Mouse (Mus musculus) liver, embryonic 14.5 days (tissue): ENCODE data around the gene Paqr4. TPM values are rescaled to one million over a fixed set of nuclear protein-coding genes. Genes with fewer than 3 reads are reported as not detected.

ENCODE experiments used
- ATAC-seq: fragments of 200-750 bp; cut with Nextera tagmentation; 2 replicates; pipeline ENCODE4 v1.8.0; 2017; ENCODE audit warnings: moderate number of reproducible peaks, mild to moderate bottlenecking, moderate library complexity; ENCODE audit not compliant: insufficient read depth
- DNase-seq, 3 experiments: peaks; one replicate each; pipeline ENCODE4 v3.0.0-alpha.2; 2012 to 2013; ENCODE audit warnings: low read depth in 3 of 3, low spot score in 3 of 3
- H3K27ac ChIP-seq: fragments of 300-500 bp; sonication (generic); 2 replicates; pipeline ENCODE4 v1.5.1; 2014; ENCODE audit warnings: moderate library complexity, mild to moderate bottlenecking, control low read depth, inconsistent platforms
- H3K27me3 ChIP-seq: fragments of 300-500 bp; sonication (generic); 2 replicates; pipeline ENCODE4 v1.6.1; 2014; ENCODE audit warnings: mild to moderate bottlenecking, low read length, moderate library complexity; ENCODE audit not compliant: control insufficient read depth, insufficient read depth
- H3K36me3 ChIP-seq: fragments of 300-500 bp; sonication (generic); replicated peaks from 2 replicates; pipeline ENCODE4 v1.6.1; 2014; ENCODE audit warnings: low read depth; ENCODE audit not compliant: control insufficient read depth, insufficient read depth
- H3K4me1 ChIP-seq, 2 experiments: fragments of 200-500 bp in 1 of 2; fragments of 300-500 bp in 1 of 2; sonication (generic) in 1 of 2; replicated peaks; 2 replicates each; pipeline ENCODE4 v1.6.1; 2012 to 2014; ENCODE audit warnings: antibody characterized with exemption in 1 of 2, inconsistent platforms in 1 of 2, low read length in 1 of 2; ENCODE audit not compliant: control insufficient read depth in 2 of 2, insufficient read depth in 2 of 2
- H3K4me2 ChIP-seq: fragments of 300-500 bp; sonication (generic); 2 replicates; pipeline ENCODE4 v1.6.1; 2014; ENCODE audit warnings: low read depth, mild to moderate bottlenecking, control low read depth, moderate library complexity
- H3K4me3 ChIP-seq, 2 experiments: fragments of 200-500 bp in 1 of 2; fragments of 300-500 bp in 1 of 2; sonication (generic) in 1 of 2; 2 replicates each; pipeline ENCODE4 v1.5.1; 2012 to 2014; ENCODE audit warnings: low read depth in 2 of 2, low read length in 2 of 2, mild to moderate bottlenecking in 2 of 2, control low read depth in 1 of 2, inconsistent platforms in 1 of 2, moderate library complexity in 1 of 2; ENCODE audit not compliant: insufficient read depth in 1 of 2
- H3K9ac ChIP-seq: fragments of 300-500 bp; sonication (generic); replicated peaks from 2 replicates; pipeline ENCODE4 v1.6.1; 2014; ENCODE audit warnings: mild to moderate bottlenecking, control low read depth, moderate library complexity
- H3K9me3 ChIP-seq: fragments of 300-500 bp; sonication (generic); 2 replicates; pipeline ENCODE4 v1.6.1; 2016; ENCODE audit warnings: low read length, mixed read lengths; ENCODE audit not compliant: control insufficient read depth
- CTCF ChIP-seq: IDR thresholded peaks from 2 replicates; pipeline ENCODE4 v1.5.1; 2016; ENCODE audit warnings: antibody characterized with exemption, low read depth, control low read depth
- EP300 ChIP-seq: IDR thresholded peaks from 2 replicates; pipeline ENCODE4 v1.6.1; 2016; ENCODE audit warnings: antibody characterized with exemption, low read depth
- WGBS: fragments of 180-500 bp; shearing (Covaris S2); extraction: QIAGEN DNeasy Blood & Tissue Kit; methylation state at CpG from one replicate; pipeline ENCODE4 v1.1.7; 2014; ENCODE audit not compliant: insufficient replicate concordance; 5-methylcytosine and 5-hydroxymethylcytosine counted together
- polyA plus RNA-seq, 2 experiments: library from polyadenylated mRNA; depleted of rRNA in 1 of 2; stranded (reverse) in 1 of 2; unstranded in 1 of 2; fragments of >200 nt; fragmentation: Nextera tagmentation in 1 of 2; extraction: Ambion mirVana in 1 of 2; gene quantifications; 2 replicates each; pipeline versions ENCODE4 v1.2.1 to v1.2.3; 2012 to 2014

Paqr4 gene
- polyA plus RNA-seq (2012; rRNA removed) (3.6 and 5.7 TPM in 2 replicates), polyA plus RNA-seq (2014; fragmentation: Nextera tagmentation; extraction: Ambion mirVana) (6.4 and 7.2 TPM in 2 replicates)

DNA sequence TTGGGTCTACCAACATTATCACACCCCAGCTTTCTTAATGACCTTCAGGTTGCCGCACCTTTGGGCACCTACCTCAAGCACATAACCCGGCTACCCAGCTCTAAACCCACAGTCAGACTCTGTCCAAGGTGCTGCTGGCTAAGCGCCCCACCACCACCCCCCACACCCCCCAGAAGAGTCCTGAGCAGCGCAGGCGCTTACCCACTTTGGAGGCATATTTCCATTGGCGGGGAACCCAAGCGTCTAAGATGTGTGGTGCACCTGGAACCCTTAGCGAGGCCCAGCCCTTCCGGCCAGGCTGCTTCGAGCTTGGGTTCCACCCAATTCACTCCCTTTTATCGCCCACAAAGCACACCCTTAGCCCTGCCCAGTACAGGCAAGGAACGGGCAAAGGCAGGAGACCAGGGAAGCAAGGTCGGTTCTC is at the start of gene Paqr4:
Gene Paqr4, minus strand, starts transcription at position 270 of the 424 bp plus-strand sequence.
- H3K27ac ChIP-seq: peak within 1 kb of the TSS; percentile 44; the same call in 1 of the 2 replicates

DNA sequence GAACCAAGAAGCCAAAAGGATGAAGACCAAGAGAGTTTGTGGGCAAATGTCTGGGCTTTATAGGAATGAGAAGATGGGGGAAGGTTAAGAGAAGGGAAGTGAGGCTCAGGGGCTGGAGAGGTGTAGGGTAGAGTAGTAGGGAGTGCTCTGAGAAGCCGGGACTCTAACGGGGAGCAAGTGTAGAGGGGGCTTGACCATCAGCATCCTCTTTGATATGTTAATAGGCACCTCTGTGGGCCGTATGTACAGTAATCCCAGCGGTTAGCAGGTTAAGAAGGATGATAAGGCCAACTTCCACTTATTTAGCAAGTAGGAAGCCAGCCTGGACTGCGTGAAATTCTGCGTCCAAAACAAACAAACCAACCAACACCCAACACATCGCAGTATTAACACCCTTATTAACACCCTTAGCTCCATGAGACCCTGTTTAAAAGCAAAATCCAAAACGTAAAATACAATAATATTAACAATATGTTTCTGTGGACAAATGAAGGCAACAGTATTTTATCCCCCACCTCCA is 49.1 kb upstream of the Paqr4 start:
- TF ChIP-seq CTCF (no peak), EP300 (no peak)

More for the DNA sequence above, at the start of gene Paqr4:
- no peaks in the 10 kb centered on the region for H3K9me3 ChIP-seq
- peak within 1 kb of the TSS; percentile 69 for H3K9ac ChIP-seq
- H3K36me3 ChIP-seq: no peaks in the 10 kb centered on the region; the same call in 1 of the 2 replicates
- peaks cover 6 to 7% of the 10 kb centered on the region in 2 experiments; a peak in 3 of 4 replicates for H3K4me1 ChIP-seq
- TF ChIP-seq EP300 (no peak), CTCF (0 out of 2 replicates have a peak, but pooled peaks have one; percentile 11)
- ATAC-seq (peak; percentile 85), DNase-seq (peak in 2 of 3 experiments; percentile 25 to 51)
- peaks cover 68% of the 10 kb centered on the region for H3K27me3 ChIP-seq
- H3K4me3 ChIP-seq: peak within 1 kb of the TSS; percentile 55 to 62
- peak within 1 kb of the TSS; percentile 82 for H3K4me2 ChIP-seq
- 2% methylated on average over 13 of the region's 13 CpGs for WGBS

DNA sequence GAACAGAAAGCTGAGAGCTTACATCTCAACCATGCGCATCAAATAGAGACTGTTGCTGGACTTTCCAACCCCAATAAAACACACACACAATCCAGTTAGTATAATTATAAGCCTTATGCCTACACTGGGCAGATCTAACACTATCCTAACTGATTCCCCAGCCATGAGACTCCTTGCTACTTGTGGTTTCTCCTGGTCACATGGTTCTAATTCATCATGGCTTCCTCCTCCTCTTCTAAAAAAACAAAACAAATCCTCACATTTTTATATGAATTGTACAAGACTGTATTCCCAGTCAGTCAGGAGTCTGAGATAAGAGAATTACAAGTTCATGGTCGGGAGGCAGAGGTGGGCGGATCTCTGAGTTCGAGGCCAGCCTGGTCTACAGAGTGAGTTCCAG is 48.3 kb upstream of the Paqr4 start:
- DNase-seq (no peak), ATAC-seq (no peak)
- H3K27ac ChIP-seq: no peak overlapping the region
- WGBS: 52% methylated on average over 4 of the region's 4 CpGs
- TF ChIP-seq EP300 (no peak), CTCF (no peak)
- no peak overlapping the region for H3K4me2 ChIP-seq
- no peaks in the 10 kb centered on the region for H3K9me3 ChIP-seq
- H3K4me1 ChIP-seq: peaks cover 12 to 21% of the 10 kb centered on the region in 2 experiments
- no peak overlapping the region for H3K4me3 ChIP-seq
- H3K27me3 ChIP-seq: no peaks in the 10 kb centered on the region
- no peak overlapping the region for H3K9ac ChIP-seq
- no peaks in the 10 kb centered on the region for H3K36me3 ChIP-seq

More for the DNA sequence above, 49.1 kb upstream of the Paqr4 start:
- no peak overlapping the region for H3K27ac ChIP-seq
- H3K4me3 ChIP-seq: peak overlapping the region; percentile 56 to 61; a peak in 3 of 4 replicates
- DNase-seq (no peak), ATAC-seq (peak; percentile 43; the same call in 1 of the 2 replicates)
- no peaks in the 10 kb centered on the region for H3K27me3 ChIP-seq
- peak overlapping the region; percentile 74 for H3K4me2 ChIP-seq
- H3K4me1 ChIP-seq: peaks cover 12 to 21% of the 10 kb centered on the region in 2 experiments
- 12% methylated on average over 8 of the region's 8 CpGs for WGBS
- H3K9me3 ChIP-seq: no peaks in the 10 kb centered on the region
- no peaks in the 10 kb centered on the region for H3K36me3 ChIP-seq
- peak overlapping the region; percentile 76 for H3K9ac ChIP-seq

DNA sequence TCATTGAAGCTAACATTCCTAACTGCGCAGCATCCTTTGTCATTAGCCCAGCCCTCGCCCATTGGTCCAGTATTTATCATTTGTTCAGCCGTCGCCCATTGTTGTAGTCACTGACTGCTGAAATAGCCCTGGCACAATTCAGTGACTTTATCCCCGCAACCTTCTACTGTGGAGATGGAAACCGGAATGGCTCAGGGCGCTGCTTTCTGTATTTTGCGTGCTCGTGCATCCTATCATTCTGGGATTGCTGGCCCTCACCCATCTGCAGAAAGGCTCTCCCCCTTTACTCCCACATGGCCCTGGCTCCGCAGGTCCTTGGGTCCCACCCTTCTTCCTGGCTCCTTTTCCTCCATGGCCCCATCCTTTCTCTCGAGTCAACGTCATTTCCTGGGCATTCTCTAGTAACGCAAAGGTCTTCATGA is 45.9 kb upstream of the Paqr4 start:
- peaks cover 12 to 21% of the 10 kb centered on the region in 2 experiments for H3K4me1 ChIP-seq
- no peaks in the 10 kb centered on the region for H3K9me3 ChIP-seq
- no peak for DNase-seq
- H3K9ac ChIP-seq: no peak overlapping the region
- TF ChIP-seq CTCF (no peak; the same call in 1 of the 2 replicates), EP300 (no peak)
- H3K27ac ChIP-seq: no peak overlapping the region
- H3K27me3 ChIP-seq: no peaks in the 10 kb centered on the region
- no peak for ATAC-seq
- peak overlapping the region; percentile 90 for H3K4me2 ChIP-seq
- 38% methylated on average over 13 of the region's 13 CpGs for WGBS
- H3K36me3 ChIP-seq: no peaks in the 10 kb centered on the region
- peak overlapping the region in 1 of 2 experiments; percentile 59; a peak in 2 of 4 replicates for H3K4me3 ChIP-seq

DNA sequence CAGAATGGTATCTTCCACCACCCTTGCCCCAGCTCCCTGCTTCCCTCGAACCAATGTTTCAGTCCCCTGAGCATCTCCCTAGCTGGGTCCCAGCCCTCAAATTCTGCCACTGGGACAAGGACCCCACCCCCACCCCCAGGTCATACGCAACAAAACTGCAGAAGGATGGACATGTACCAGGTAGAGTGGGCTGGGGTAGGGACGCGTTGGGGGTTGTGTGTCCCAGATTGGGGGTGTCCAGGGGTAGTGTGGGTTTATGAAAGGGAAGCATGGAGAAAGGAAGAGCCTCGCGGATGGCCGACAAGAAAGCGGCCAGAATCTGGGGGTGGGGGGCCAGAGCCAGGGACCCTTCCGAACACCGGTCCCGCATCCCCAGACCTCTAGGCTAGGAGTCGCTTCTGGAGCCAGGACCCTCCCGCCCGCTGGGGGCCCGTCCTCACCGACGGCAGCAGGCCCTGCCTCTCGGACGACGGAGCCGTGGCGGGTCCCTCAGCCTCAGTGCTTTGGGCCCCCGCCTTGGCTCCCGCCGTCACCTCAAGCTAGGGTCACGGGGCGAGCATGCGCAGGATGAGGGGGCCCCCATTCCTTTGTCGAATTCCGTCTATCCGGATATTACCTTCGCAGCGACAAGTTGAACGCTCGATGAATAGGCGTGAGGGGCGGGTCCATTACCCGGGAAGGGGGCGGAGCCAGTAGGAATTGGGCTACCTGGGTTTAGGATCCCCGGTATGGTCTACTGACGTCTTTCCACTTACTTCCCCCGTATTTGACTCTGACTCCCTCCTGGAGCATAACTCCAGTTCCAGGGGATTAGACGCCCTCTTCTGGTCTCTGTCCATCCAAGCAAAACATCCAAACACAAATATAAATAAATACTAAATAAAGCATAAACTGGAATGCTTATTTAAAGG is 45.1 kb upstream of the Paqr4 start, which contains the start of gene Flywch2:
Gene Flywch2, minus strand, starts transcription at position 521 of the 911 bp plus-strand sequence.
- Histone ChIP-seq H3K36me3 (no peaks in the 10 kb centered on the region), H3K9me3 (no peaks in the 10 kb centered on the region), H3K4me3 (peak within 1 kb of the TSS; percentile 54 to 59), H3K27ac (no peak within 1 kb of the TSS), H3K4me1 (peaks cover 7 to 19% of the 10 kb centered on the region in 2 experiments), H3K9ac (peak within 1 kb of the TSS; percentile 49), H3K4me2 (peak within 1 kb of the TSS; percentile 90), H3K27me3 (no peaks in the 10 kb centered on the region)
- WGBS: 7% methylated on average over 42 of the region's 43 CpGs
- peak; percentile 51 to 60 (median 58) for DNase-seq
- ATAC-seq: peak; percentile 61
- TF ChIP-seq EP300 (no peak), CTCF (no peak; the same call in 1 of the 2 replicates)
